Mouse (Mus musculus): ENCODE measurements around the gene Acat1. TPM values are rescaled to one million over a fixed set of nuclear protein-coding genes. Genes with fewer than 3 reads are reported as not detected.

The Acat1 gene
- polyA plus RNA-seq (2017; shearing (Covaris generic)): 10 to 100 TPM; 54.8 to 88.4 (median 87.9) TPM

- peak; percentile 100 for ATAC-seq
These were observed at the start of gene Acat1 for GRCm38 (mm10) chr9:53609968-53610781. TSS of gene Acat1 (minus strand) at chr9:53610382.

GRCm38 (mm10) chr9:53634796-53635195 lies 24.6 kb upstream of the Acat1 start:
- ATAC-seq: peak; percentile 83

- ATAC-seq: no peak
These were observed 5.1 kb upstream of the Acat1 start for GRCm38 (mm10) chr9:53615246-53615645.

GRCm38 (mm10) chr9:53614286-53614685 lies 4.1 kb upstream of the Acat1 start:
- ATAC-seq: no peak

GRCm38 (mm10) chr9:53609306-53609967 lies 745 bp downstream of the Acat1 start:
- no peak for ATAC-seq

GRCm38 (mm10) chr9:53607816-53608215 lies 2.4 kb downstream of the Acat1 start:
- no peak for ATAC-seq

GRCm38 (mm10) chr9:53607192-53607591 lies 3.0 kb downstream of the Acat1 start:
- no peak for ATAC-seq

- ATAC-seq: no peak
These were observed 5.2 kb downstream of the Acat1 start for GRCm38 (mm10) chr9:53604954-53605353.

GRCm38 (mm10) chr9:53603849-53604248 lies 6.3 kb downstream of the Acat1 start:
- no peak for ATAC-seq

- peak; percentile 90 for ATAC-seq
These were observed 6.8 kb downstream of the Acat1 start for GRCm38 (mm10) chr9:53603384-53603783.

GRCm38 (mm10) chr9:53601541-53601940 lies 8.6 kb downstream of the Acat1 start:
- ATAC-seq: no peak

GRCm38 (mm10) chr9:53598631-53599030 lies 11.6 kb downstream of the Acat1 start:
- ATAC-seq: no peak

GRCm38 (mm10) chr9:53596971-53597600 lies 13.1 kb downstream of the Acat1 start:
- ATAC-seq: no peak

- peak; percentile 72 for ATAC-seq
These were observed 15.4 kb downstream of the Acat1 start for GRCm38 (mm10) chr9:53594764-53595163.

GRCm38 (mm10) chr9:53581870-53582269 lies 28.3 kb downstream of the Acat1 start:
- ATAC-seq: no peak

- ATAC-seq: no peak
These were observed 34.5 kb downstream of the Acat1 start for GRCm38 (mm10) chr9:53575721-53576120.

GRCm38 (mm10) chr9:53572516-53573307 lies 37.5 kb downstream of the Acat1 start:
- ATAC-seq: no peak

GRCm38 (mm10) chr9:53570662-53571061 lies 39.5 kb downstream of the Acat1 start:
- ATAC-seq: no peak

- ATAC-seq: no peak
These were observed 72.7 kb downstream of the Acat1 start for GRCm38 (mm10) chr9:53537336-53537965.

- ATAC-seq: peak; percentile 95
These were observed 73.4 kb downstream of the Acat1 start, which contains the start of the genes Atm and Npat for GRCm38 (mm10) chr9:53536558-53537320. TSS of gene Atm (minus strand) at chr9:53536740. TSS of gene Npat (plus strand) at chr9:53537047.
